ENCODE assay signal across 18 mouse cellular contexts in the genomic region with DNA sequence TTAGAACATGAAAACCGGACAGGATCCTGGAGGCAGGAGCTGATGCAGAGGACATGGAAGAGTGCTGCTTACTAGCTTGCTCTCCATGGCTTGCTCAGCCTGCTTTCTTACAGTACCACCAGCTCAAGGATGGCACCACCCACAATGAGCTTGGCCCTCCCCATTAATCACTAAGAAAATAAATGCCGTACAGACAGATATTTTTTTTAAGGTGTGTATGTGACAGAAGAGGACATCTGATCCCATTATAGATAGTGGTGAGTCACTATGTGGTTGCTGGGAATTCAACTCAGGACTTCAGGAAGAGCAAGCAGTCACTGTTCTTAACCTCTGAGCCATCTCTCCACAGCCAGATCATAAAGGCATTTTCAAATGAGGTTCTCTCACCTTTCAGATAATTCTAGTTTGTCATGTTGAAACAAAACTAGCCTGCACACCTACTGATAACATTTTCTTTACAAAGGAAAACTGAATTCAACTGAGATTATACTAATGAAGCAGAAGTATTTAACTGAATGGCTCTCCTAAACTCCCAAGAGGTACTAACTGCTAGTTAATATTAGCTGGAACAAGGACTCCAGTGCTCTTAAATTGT.
"Had no signal": no experiment of that assay in that cellular context is flagged by ENCODE, and none has a peak within 500 bp of the region (broad histone marks: within the 10 kb centered on the region; RNA-seq: fewer than 3 reads in every experiment).

No protein-coding gene starts in this region.

- H3K4me2 ChIP-seq: limb, embryonic 13.5 days; lung, embryonic 15.5 days; midbrain, embryonic 13.5 days had no signal

- H3K27me3 ChIP-seq: limb, embryonic 13.5 days; lung, embryonic 15.5 days; midbrain, embryonic 13.5 days had no signal

- H3K27ac ChIP-seq: layer of hippocampus, adult 2 months; limb, embryonic 10.5 days; limb, embryonic 13.5 days; lung, embryonic 15.5 days; midbrain, embryonic 13.5 days; stomach, postnatal 0 days had no signal

- ATAC-seq: intestine, embryonic 16.5 days; midbrain, embryonic 13.5 days had no signal

- H3K9ac ChIP-seq: limb, embryonic 13.5 days; lung, embryonic 15.5 days; midbrain, embryonic 13.5 days had no signal

- DNase-seq: kidney, adult 18-20 months; kidney, adult 9 months; kidney, postnatal 14 days; layer of hippocampus, adult 9-11 months; lung, adult 18-20 months; lung, postnatal 10 days; lung, postnatal 36 days; right cerebral cortex, adult 18-20 months; right cerebral cortex, postnatal 14 days; right cerebral cortex, postnatal 4 days; thymus, postnatal 25 days had no signal

- H3K4me3 ChIP-seq: layer of hippocampus, adult 2 months; limb, embryonic 10.5 days; limb, embryonic 13.5 days; lung, embryonic 15.5 days; midbrain, embryonic 13.5 days had no signal

- H3K36me3 ChIP-seq: midbrain, embryonic 13.5 days had no signal

- H3K9me3 ChIP-seq: limb, embryonic 10.5 days; lung, embryonic 15.5 days; midbrain, embryonic 13.5 days had no signal
